Mouse (Mus musculus): ENCODE results near the gene Wnt1. TPM values are rescaled to one million over a fixed set of nuclear protein-coding genes. Genes with fewer than 3 reads are reported as not detected.
"Not testable (repeated sequence)": the region's sequence is repeated elsewhere in the genome, so short reads cannot be mapped to it uniquely, and the experiment has no call there.

The Wnt1 gene
- 0.04 TPM in 1 of 2 replicates, not detected in the other for polyA plus RNA-seq (2012; rRNA removed)

DNA sequence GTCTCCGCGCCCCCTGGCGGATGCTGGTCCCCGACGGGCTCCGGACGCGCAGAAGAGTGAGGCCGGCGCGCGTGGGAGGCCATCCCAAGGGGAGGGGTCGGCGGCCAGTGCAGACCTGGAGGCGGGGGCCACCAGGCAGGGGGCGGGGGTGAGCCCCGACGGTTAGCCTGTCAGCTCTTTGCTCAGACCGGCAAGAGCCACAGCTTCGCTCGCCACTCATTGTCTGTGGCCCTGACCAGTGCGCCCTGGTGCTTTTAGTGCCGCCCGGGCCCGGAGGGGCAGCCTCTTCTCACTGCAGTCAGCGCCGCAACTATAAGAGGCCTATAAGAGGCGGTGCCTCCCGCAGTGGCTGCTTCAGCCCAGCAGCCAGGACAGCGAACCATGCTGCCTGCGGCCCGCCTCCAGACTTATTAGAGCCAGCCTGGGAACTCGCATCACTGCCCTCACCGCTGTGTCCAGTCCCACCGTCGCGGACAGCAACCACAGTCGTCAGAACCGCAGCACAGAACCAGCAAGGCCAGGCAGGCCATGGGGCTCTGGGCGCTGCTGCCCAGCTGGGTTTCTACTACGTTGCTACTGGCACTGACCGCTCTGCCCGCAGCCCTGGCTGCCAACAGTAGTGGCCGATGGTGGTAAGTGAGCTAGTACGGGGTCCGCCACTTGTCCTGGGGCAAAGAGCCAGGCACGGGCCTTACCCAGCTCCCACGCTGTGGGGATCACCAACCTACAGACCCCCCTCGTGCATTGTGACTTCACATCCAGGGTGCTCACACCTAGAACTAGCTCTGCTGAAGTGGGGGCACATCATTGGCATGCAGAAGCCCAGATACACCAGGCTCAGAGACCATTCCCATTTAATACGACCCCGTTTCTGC, at the start of gene Wnt1:
TSS of gene Wnt1 (plus strand) at position 197 of the 875 bp plus-strand sequence.
- Histone ChIP-seq H3K27ac (ENCODE audit: insufficient read depth, low read depth, low read length) (no peak within 1 kb of the TSS), H3K36me3 (ENCODE audit: control insufficient read depth, insufficient read depth, low read length) (no peaks in the 10 kb centered on the region), H3K4me1 (ENCODE audit: control insufficient read depth, insufficient read depth, low read length) (0 out of 2 replicates have a peak, but pooled peaks cover 3% of the 10 kb centered on the region), H3K27me3 (replicated peaks; ENCODE audit: control insufficient read depth, insufficient read depth, low read length) (peaks cover 12% of the 10 kb centered on the region), H3K4me3 (ENCODE audit: insufficient read depth, low read depth, low read length) (0 out of 2 replicates have a peak within 1 kb of the TSS, but pooled peaks have one; percentile 12)
- DNase-seq, result peak; percentile 50
- TF ChIP-seq CTCF (conservative IDR thresholded peaks at IDR 0.05; ENCODE audit: insufficient read depth, insufficient read length, low read depth, low read length), result peak; percentile 51; the same call in 1 of the 2 replicates
- no peak for TF ChIP-seq POLR2A (IDR thresholded peaks at IDR 0.05; ENCODE audit: low read depth, low read length)
- WGBS, result 3% methylated on average over 51 of the region's 51 CpGs

DNA sequence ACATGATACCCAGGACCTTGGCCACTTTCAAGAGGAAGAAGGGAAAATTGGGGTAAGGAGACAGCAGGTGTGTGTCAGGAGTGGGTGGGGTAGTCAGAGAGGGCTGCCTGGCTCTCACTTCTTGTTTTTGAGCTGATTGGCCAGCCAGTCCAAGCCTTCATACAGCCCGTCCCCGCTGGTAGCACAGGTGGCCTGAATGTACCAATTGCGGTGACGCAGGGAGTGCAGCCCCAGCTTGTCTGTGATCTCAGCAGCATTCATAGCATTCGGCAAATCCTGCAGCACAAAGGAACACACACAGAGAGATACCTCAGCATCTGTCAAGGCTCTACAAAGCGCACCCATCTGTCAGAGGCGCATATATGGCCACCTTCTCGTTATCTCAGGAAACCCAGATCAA, 49.4 kb upstream of the Wnt1 start:
- H3K4me1 ChIP-seq (ENCODE audit: control insufficient read depth, insufficient read depth, low read length), result no peaks in the 10 kb centered on the region
- H3K36me3 ChIP-seq (ENCODE audit: control insufficient read depth, insufficient read depth, low read length), result no peaks in the 10 kb centered on the region
- TF ChIP-seq CTCF (conservative IDR thresholded peaks at IDR 0.05; ENCODE audit: insufficient read depth, insufficient read length, low read depth, low read length) (no peak), POLR2A (IDR thresholded peaks at IDR 0.05; ENCODE audit: low read depth, low read length) (no peak)
- WGBS, result 91% methylated on average over 8 of the region's 8 CpGs
- H3K27ac ChIP-seq (ENCODE audit: insufficient read depth, low read depth, low read length), result no peak overlapping the region
- no peaks in the 10 kb centered on the region for H3K27me3 ChIP-seq (replicated peaks; ENCODE audit: control insufficient read depth, insufficient read depth, low read length)
- no peak overlapping the region for H3K4me3 ChIP-seq (ENCODE audit: insufficient read depth, low read depth, low read length)
- DNase-seq, result no peak

DNA sequence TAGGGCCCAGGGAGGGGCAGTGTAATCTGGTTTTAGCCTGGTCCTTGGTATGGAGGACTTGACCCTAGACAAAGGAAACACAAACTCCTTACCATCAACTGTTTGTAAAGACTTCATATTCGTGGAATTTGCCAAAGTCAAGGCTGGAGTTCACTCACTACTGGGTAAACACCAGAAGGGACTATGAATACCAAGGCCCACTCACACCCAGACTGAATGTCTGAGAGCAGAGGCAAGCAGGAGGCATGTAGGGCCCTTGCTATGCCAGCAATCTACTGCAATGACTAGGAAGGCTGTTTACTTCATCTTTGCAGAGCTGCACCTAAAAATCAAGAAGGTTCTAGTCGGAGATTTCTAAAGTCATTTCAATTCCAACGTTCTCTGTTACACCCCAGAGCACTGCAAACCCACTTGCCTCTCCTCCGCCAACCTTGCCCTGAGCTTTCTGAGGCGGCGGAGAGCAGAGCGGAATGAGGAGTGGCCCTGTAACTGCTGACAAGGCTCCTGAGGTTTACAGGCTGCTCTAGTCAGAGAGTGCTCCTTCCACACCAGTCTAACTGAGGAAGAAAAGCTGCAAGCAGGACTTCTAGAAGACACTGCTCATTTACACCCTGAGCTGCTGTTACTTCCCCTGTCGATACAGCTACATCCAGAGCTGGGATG, 46.8 kb upstream of the Wnt1 start:
- TF ChIP-seq CTCF (conservative IDR thresholded peaks at IDR 0.05; ENCODE audit: insufficient read depth, insufficient read length, low read depth, low read length), result no peak
- no peak for TF ChIP-seq POLR2A (IDR thresholded peaks at IDR 0.05; ENCODE audit: low read depth, low read length)
- no peak overlapping the region for H3K27ac ChIP-seq (ENCODE audit: insufficient read depth, low read depth, low read length)
- no peaks in the 10 kb centered on the region for H3K36me3 ChIP-seq (ENCODE audit: control insufficient read depth, insufficient read depth, low read length)
- H3K4me3 ChIP-seq (ENCODE audit: insufficient read depth, low read depth, low read length), result no peak overlapping the region
- H3K4me1 ChIP-seq (ENCODE audit: control insufficient read depth, insufficient read depth, low read length), result peaks cover 8% of the 10 kb centered on the region
- 50% methylated on average over 8 of the region's 8 CpGs for WGBS
- H3K27me3 ChIP-seq (replicated peaks; ENCODE audit: control insufficient read depth, insufficient read depth, low read length), result no peaks in the 10 kb centered on the region
- no peak for DNase-seq

DNA sequence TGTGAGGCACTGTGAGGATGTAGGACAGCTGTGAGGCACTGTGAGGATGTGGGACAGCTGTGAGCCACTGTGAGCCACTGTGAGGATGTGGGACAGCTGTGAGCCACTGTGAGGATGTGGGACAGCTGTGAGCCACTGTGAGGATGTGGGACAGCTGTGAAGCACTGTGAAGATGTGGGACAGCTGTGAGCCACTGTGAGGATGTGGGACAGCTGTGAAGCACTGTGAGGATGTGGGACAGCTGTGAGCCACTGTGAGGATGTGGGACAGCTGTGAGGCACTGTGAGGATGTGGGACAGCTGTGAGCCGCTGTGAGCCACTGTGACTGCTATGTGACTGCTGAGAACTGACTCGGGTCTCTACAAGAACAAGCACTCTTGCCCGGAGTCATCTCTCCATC, 45.8 kb upstream of the Wnt1 start:
- not testable (repeated sequence) for DNase-seq; H3K27me3 ChIP-seq (replicated peaks; ENCODE audit: control insufficient read depth, insufficient read depth, low read length); H3K36me3 ChIP-seq (ENCODE audit: control insufficient read depth, insufficient read depth, low read length); H3K4me3 ChIP-seq (ENCODE audit: insufficient read depth, low read depth, low read length); H3K27ac ChIP-seq (ENCODE audit: insufficient read depth, low read depth, low read length)
- H3K4me1 ChIP-seq (ENCODE audit: control insufficient read depth, insufficient read depth, low read length), result peaks cover 13% of the 10 kb centered on the region
- 80% methylated on average over 3 of the region's 3 CpGs for WGBS

DNA sequence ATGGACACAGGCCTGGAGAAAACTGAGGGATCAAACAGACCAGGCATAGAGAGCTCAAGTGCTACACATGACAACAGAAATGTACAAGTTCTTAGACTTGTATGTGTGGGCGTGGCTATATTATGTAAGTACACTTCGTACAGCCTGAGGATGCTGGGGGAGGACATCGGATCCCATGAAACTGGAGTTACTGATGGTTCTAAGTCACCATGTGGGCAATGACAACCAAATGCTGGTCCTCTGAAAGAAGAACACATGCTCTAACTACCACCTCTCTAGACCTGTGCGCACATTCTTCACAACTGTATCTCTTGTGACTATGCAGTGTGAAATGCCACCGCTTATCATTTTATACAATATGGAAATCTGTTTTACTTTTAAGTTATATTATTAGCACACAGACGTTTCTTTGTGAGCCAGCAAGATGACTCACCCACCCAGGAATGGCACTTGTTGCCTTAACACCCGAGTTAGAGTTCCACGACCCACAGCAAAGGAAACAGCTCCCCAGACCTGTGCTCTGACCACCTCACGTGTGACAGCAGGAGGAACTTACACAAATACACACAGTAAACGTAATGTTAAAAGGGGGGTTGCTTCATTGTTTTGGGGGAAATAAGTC, 43.2 kb upstream of the Wnt1 start:
- no peak overlapping the region for H3K27ac ChIP-seq (ENCODE audit: insufficient read depth, low read depth, low read length)
- no peak overlapping the region for H3K4me3 ChIP-seq (ENCODE audit: insufficient read depth, low read depth, low read length)

DNA sequence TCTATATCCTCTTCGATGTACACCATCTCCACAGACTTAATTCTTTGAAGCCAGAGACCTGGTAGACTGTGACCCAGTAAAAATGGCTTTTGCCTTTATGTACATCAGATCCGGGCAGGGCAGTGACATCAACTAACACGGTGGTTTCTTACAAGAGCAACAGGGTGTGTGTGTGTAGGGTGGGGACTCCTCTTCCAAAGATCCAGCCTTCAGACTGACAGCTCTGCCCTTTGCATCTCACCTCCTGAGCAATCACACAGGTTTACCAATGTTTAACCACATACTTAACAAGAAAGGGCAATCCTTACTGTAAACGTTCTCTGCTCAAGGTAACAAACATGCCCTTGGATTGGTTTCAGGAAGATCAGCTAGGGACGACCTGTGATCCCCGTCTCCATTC, 42.4 kb upstream of the Wnt1 start:
- 53% methylated on average over 6 of the region's 6 CpGs for WGBS

More for the DNA sequence above, 43.2 kb upstream of the Wnt1 start:
- DNase-seq, result no peak
- Histone ChIP-seq H3K4me1 (ENCODE audit: control insufficient read depth, insufficient read depth, low read length) (peaks cover 13% of the 10 kb centered on the region), H3K27me3 (replicated peaks; ENCODE audit: control insufficient read depth, insufficient read depth, low read length) (no peaks in the 10 kb centered on the region), H3K36me3 (ENCODE audit: control insufficient read depth, insufficient read depth, low read length) (no peaks in the 10 kb centered on the region)
- 68% methylated on average over 10 of the region's 10 CpGs for WGBS
- TF ChIP-seq CTCF (conservative IDR thresholded peaks at IDR 0.05; ENCODE audit: insufficient read depth, insufficient read length, low read depth, low read length) (no peak), POLR2A (IDR thresholded peaks at IDR 0.05; ENCODE audit: low read depth, low read length) (no peak)

DNA sequence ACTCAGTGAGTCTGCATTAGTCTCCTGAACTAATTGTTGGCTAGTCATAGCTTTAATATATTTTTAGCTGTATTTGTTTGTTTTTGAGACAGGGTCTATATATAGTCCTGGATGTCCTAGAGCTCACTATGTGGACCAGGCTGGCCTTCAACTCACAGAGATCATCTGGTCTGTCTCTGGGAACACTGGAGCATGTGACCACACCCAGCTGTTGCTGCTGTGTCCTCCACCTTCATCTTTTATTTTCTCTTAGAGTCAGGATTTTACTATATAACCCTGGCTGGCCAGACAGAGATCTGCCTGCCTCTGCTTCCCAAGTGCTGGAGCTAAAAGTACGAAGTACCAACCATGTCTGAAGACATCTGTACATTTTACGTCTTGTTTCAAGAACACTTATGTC, 40.6 kb upstream of the Wnt1 start:
- WGBS, result 100% methylated on average over 2 of the region's 2 CpGs

More for the DNA sequence above, 42.4 kb upstream of the Wnt1 start:
- DNase-seq, result peak; percentile 36
- no peak overlapping the region for H3K27ac ChIP-seq (ENCODE audit: insufficient read depth, low read depth, low read length)
- H3K4me1 ChIP-seq (ENCODE audit: control insufficient read depth, insufficient read depth, low read length), result peaks cover 13% of the 10 kb centered on the region
- no peaks in the 10 kb centered on the region for H3K27me3 ChIP-seq (replicated peaks; ENCODE audit: control insufficient read depth, insufficient read depth, low read length)
- no peak overlapping the region for H3K4me3 ChIP-seq (ENCODE audit: insufficient read depth, low read depth, low read length)
- H3K36me3 ChIP-seq (ENCODE audit: control insufficient read depth, insufficient read depth, low read length), result no peaks in the 10 kb centered on the region
- TF ChIP-seq CTCF (conservative IDR thresholded peaks at IDR 0.05; ENCODE audit: insufficient read depth, insufficient read length, low read depth, low read length), result no peak
- TF ChIP-seq POLR2A (IDR thresholded peaks at IDR 0.05; ENCODE audit: low read depth, low read length), result no peak

More for the DNA sequence above, 40.6 kb upstream of the Wnt1 start:
- H3K27ac ChIP-seq (ENCODE audit: insufficient read depth, low read depth, low read length), result no peak overlapping the region
- DNase-seq, result no peak
- no peak overlapping the region for H3K4me3 ChIP-seq (ENCODE audit: insufficient read depth, low read depth, low read length)
- no peaks in the 10 kb centered on the region for H3K27me3 ChIP-seq (replicated peaks; ENCODE audit: control insufficient read depth, insufficient read depth, low read length)
- no peaks in the 10 kb centered on the region for H3K36me3 ChIP-seq (ENCODE audit: control insufficient read depth, insufficient read depth, low read length)
- TF ChIP-seq POLR2A (IDR thresholded peaks at IDR 0.05; ENCODE audit: low read depth, low read length) (no peak), CTCF (conservative IDR thresholded peaks at IDR 0.05; ENCODE audit: insufficient read depth, insufficient read length, low read depth, low read length) (no peak)
- peaks cover 13% of the 10 kb centered on the region for H3K4me1 ChIP-seq (ENCODE audit: control insufficient read depth, insufficient read depth, low read length)
